Mouse (Mus musculus) cortical plate, adult 2 months (tissue): ENCODE measurements around the gene Sars2.

Source experiments
- CTCF ChIP-seq: fragments of 200-500 bp; IDR thresholded peaks from 2 replicates; pipeline ENCODE4 v1.5.1; 2011; ENCODE audit warnings: mild to moderate bottlenecking, control low read depth, low read length; ENCODE audit not compliant: insufficient read depth; ENCODE audit errors: extremely low read depth
- POLR2A ChIP-seq: fragments of 200-500 bp; IDR thresholded peaks from 2 replicates; pipeline ENCODE4 v1.6.1; 2011; ENCODE audit warnings: mild to moderate bottlenecking, low read length, control low read depth; ENCODE audit not compliant: insufficient read depth; ENCODE audit errors: extremely low read depth

- no peak for TF ChIP-seq POLR2A
- no peak for TF ChIP-seq CTCF
Measured at GRCm38 (mm10) chr7:28700269-28700668, 41.5 kb upstream of the Sars2 start.
